Mouse (Mus musculus): ENCODE data around the gene Mtch2. TPM values are rescaled to one million over a fixed set of nuclear protein-coding genes. Genes with fewer than 3 reads are reported as not detected.
"Not testable (repeated sequence)": the region's sequence is repeated elsewhere in the genome, so short reads cannot be mapped to it uniquely, and the experiment has no call there.

Gene Mtch2
- total and polyA plus RNA-seq, 2 experiments from 2014 or later, result 124 to 195 TPM

- TF ChIP-seq CTCF (IDR thresholded peaks at IDR 0.05), result no peak
- DNase-seq (ENCODE audit: low spot score) (peak; percentile 82), ATAC-seq (ENCODE audit: low FRiP score) (peak; percentile 73)
- H3K9ac ChIP-seq (replicated peaks; ENCODE audit: low read length, poor library complexity, severe bottlenecking), result peak overlapping the region; percentile 59
- H3K36me3 ChIP-seq (ENCODE audit: insufficient read depth, low read length), result peaks cover 6% of the 10 kb centered on the region; the same call in 1 of the 2 replicates
- peak overlapping the region; percentile 69 for H3K27ac ChIP-seq (ENCODE audit: low read depth, low read length)
- 0 out of 2 replicates have a peak, but pooled peaks cover 5% of the 10 kb centered on the region for H3K4me1 ChIP-seq (ENCODE audit: insufficient read depth, low read length)
- peak overlapping the region; percentile 41 for H3K4me3 ChIP-seq (ENCODE audit: low read depth, low read length)
- WGBS, result 4% methylated on average over 113 of the region's 133 CpGs
- no peaks in the 10 kb centered on the region for H3K27me3 ChIP-seq (ENCODE audit: insufficient read depth, low read length)
- H3K9me3 ChIP-seq (ENCODE audit: low read length), result no peaks in the 10 kb centered on the region
- peak overlapping the region; percentile 64 for H3K4me2 ChIP-seq (ENCODE audit: low read depth, low read length, poor library complexity, severe bottlenecking)
Observed at GRCm38 (mm10) chr2:90889550-90890548, 42.9 kb downstream of the Mtch2 start.

- H3K9ac ChIP-seq (replicated peaks; ENCODE audit: low read length, poor library complexity, severe bottlenecking), result no peak overlapping the region
- TF ChIP-seq CTCF (IDR thresholded peaks at IDR 0.05), result no peak
- peaks cover 29% of the 10 kb centered on the region for H3K36me3 ChIP-seq (ENCODE audit: insufficient read depth, low read length)
- H3K4me2 ChIP-seq (ENCODE audit: low read depth, low read length, poor library complexity, severe bottlenecking), result no peak overlapping the region
- ATAC-seq (ENCODE audit: low FRiP score), result no peak
- no peak for DNase-seq (ENCODE audit: low spot score)
- H3K27ac ChIP-seq (ENCODE audit: low read depth, low read length), result no peak overlapping the region
- H3K4me3 ChIP-seq (ENCODE audit: low read depth, low read length), result no peak overlapping the region
- H3K4me1 ChIP-seq (ENCODE audit: insufficient read depth, low read length), result 0 out of 2 replicates have a peak, but pooled peaks cover 5% of the 10 kb centered on the region
- H3K27me3 ChIP-seq (ENCODE audit: insufficient read depth, low read length), result no peaks in the 10 kb centered on the region
- no peaks in the 10 kb centered on the region for H3K9me3 ChIP-seq (ENCODE audit: low read length)
- WGBS, result 91% methylated on average over 6 of the region's 6 CpGs
Observed at GRCm38 (mm10) chr2:90893673-90894298, 46.8 kb downstream of the Mtch2 start.

- not testable (repeated sequence) for ATAC-seq (ENCODE audit: low FRiP score); H3K9ac ChIP-seq (replicated peaks; ENCODE audit: low read length, poor library complexity, severe bottlenecking); H3K27me3 ChIP-seq (ENCODE audit: insufficient read depth, low read length); H3K4me3 ChIP-seq (ENCODE audit: low read depth, low read length); H3K9me3 ChIP-seq (ENCODE audit: low read length); DNase-seq (ENCODE audit: low spot score); H3K4me1 ChIP-seq (ENCODE audit: insufficient read depth, low read length); H3K4me2 ChIP-seq (ENCODE audit: low read depth, low read length, poor library complexity, severe bottlenecking); H3K27ac ChIP-seq (ENCODE audit: low read depth, low read length)
- 91% methylated on average over 3 of the region's 3 CpGs for WGBS
- H3K36me3 ChIP-seq (ENCODE audit: insufficient read depth, low read length), result peaks cover 33% of the 10 kb centered on the region
Observed at GRCm38 (mm10) chr2:90894299-90894677, 47.3 kb downstream of the Mtch2 start.

- peak overlapping the region; percentile 91 for H3K4me3 ChIP-seq (ENCODE audit: low read depth, low read length)
- H3K27ac ChIP-seq (ENCODE audit: low read depth, low read length), result no peak overlapping the region
- no peaks in the 10 kb centered on the region for H3K27me3 ChIP-seq (ENCODE audit: insufficient read depth, low read length)
- H3K36me3 ChIP-seq (ENCODE audit: insufficient read depth, low read length), result peaks cover 17% of the 10 kb centered on the region
- H3K4me2 ChIP-seq (ENCODE audit: low read depth, low read length, poor library complexity, severe bottlenecking), result peak overlapping the region; percentile 68
- 85% methylated on average over 2 of the region's 2 CpGs for WGBS
- H3K4me1 ChIP-seq (ENCODE audit: insufficient read depth, low read length), result 0 out of 2 replicates have a peak, but pooled peaks cover 2% of the 10 kb centered on the region
- peak overlapping the region; percentile 97 for H3K9ac ChIP-seq (replicated peaks; ENCODE audit: low read length, poor library complexity, severe bottlenecking)
- H3K9me3 ChIP-seq (ENCODE audit: low read length), result no peaks in the 10 kb centered on the region
- TF ChIP-seq CTCF (IDR thresholded peaks at IDR 0.05), result no peak
- DNase-seq (ENCODE audit: low spot score) (no peak), ATAC-seq (ENCODE audit: low FRiP score) (no peak)
Observed at GRCm38 (mm10) chr2:90903398-90903797, 56.4 kb downstream of the Mtch2 start.

- ATAC-seq (ENCODE audit: low FRiP score) (peak; percentile 95), DNase-seq (ENCODE audit: low spot score) (peak; percentile 93)
- Histone ChIP-seq H3K4me2 (ENCODE audit: low read depth, low read length, poor library complexity, severe bottlenecking) (peak within 1 kb of the TSS; percentile 68), H3K36me3 (ENCODE audit: insufficient read depth, low read length) (peaks cover 18% of the 10 kb centered on the region), H3K4me1 (ENCODE audit: insufficient read depth, low read length) (0 out of 2 replicates have a peak, but pooled peaks cover 2% of the 10 kb centered on the region), H3K27ac (ENCODE audit: low read depth, low read length) (peak within 1 kb of the TSS; percentile 96), H3K27me3 (ENCODE audit: insufficient read depth, low read length) (no peaks in the 10 kb centered on the region), H3K9ac (replicated peaks; ENCODE audit: low read length, poor library complexity, severe bottlenecking) (peak within 1 kb of the TSS; percentile 97), H3K4me3 (ENCODE audit: low read depth, low read length) (peak within 1 kb of the TSS; percentile 91), H3K9me3 (ENCODE audit: low read length) (no peaks in the 10 kb centered on the region)
- 0% methylated on average over 43 of the region's 43 CpGs for WGBS
- TF ChIP-seq CTCF (IDR thresholded peaks at IDR 0.05), result no peak
Observed at GRCm38 (mm10) chr2:90904076-90904855, 57.3 kb downstream of the Mtch2 start, which contains the start of the genes Kbtbd4 and Ndufs3. Gene Kbtbd4 (plus strand): TSS chr2:90904740. Gene Ndufs3 (minus strand): TSS chr2:90904827.
